Mouse (Mus musculus): ENCODE measurements at regions not wholly inside any gene's neighbourhood (a gene's known extent, or its start where the extent isn't known, plus 50 kb on each side); places are given as distances from the start of the nearest gene placed in this dataset.

DNA sequence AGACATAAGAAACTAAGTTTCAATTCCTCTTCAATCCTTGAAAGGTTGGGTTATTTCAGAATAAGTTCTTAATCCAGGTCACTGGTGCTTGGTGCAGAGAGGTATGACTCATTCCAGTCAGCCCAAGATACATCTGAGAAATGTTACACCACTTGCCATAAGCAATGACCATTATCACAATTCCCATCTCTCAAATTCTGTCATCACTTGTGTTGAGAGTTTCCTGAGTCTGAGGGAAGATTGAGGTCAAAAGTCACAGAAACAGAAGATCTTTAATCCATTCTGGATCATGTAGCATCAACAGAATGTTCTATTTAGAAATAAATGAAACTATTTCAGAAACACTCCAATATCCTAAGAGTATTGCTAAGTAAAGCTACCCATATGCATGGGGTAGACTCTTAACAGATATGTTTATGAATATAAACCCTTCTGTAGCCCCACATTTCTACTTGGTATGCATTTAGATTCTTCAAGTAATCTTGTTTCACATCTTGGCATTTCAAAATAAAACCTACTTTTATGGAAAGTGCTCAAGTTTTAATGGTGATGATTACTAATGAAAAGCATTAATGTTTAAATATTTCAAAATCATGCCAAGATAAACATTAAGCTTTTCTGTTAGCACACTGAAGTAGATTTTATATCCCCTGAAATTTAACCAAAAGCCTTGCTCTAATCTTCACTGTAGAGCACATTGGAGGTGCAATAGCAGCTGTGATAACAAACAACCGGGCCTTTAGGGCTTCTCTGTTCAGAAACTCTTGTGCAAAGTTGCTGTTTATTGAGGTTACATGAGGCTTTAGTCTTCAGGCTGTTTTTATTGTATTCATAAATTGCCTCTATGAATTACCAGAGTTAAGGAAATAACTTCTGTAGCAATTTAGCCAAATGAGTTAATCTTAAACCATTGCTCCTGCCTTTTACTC lies 701.2 kb upstream of the Impad1 start:
- Histone ChIP-seq H3K36me3 (no peaks in the 10 kb centered on the region), H3K4me1 (replicated peaks) (no peaks in the 10 kb centered on the region), H3K4me3 (replicated peaks) (no peak overlapping the region), H3K9me3 (no peaks in the 10 kb centered on the region), H3K4me2 (replicated peaks) (no peak overlapping the region), H3K9ac (no peak overlapping the region), H3K27ac (no peak overlapping the region), H3K27me3 (replicated peaks) (no peaks in the 10 kb centered on the region)
- 42% methylated on average over 1 of the region's 1 CpGs for WGBS
- ATAC-seq: peak; percentile 91

DNA sequence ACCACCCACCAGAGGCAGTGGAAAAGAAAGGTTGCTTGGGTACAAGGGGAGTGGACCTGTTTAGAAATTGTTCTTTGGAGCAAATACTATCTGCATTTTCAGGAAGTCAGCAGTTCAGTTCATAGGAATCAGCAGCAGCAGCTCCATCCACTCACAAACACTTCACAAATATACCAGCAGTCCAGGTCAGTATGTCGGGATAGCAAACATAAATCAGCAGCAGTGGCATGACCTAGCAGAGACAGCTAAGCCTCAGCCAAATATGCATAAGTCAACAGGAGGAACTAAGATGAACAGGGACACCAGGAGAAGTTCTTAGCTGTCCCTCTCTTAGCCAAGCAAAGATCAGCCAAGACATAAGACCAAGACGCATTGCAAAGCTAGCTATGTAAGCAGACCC lies 693.6 kb upstream of the Impad1 start:
- no peak overlapping the region for H3K4me2 ChIP-seq (replicated peaks)
- no peaks in the 10 kb centered on the region for H3K9me3 ChIP-seq
- 38% methylated on average over 2 of the region's 2 CpGs for WGBS
- no peak overlapping the region for H3K9ac ChIP-seq
- H3K27me3 ChIP-seq (replicated peaks): no peaks in the 10 kb centered on the region
- no peak for ATAC-seq
- H3K27ac ChIP-seq: no peak overlapping the region
- H3K4me1 ChIP-seq (replicated peaks): no peaks in the 10 kb centered on the region
- no peak overlapping the region for H3K4me3 ChIP-seq (replicated peaks)
- H3K36me3 ChIP-seq: no peaks in the 10 kb centered on the region

DNA sequence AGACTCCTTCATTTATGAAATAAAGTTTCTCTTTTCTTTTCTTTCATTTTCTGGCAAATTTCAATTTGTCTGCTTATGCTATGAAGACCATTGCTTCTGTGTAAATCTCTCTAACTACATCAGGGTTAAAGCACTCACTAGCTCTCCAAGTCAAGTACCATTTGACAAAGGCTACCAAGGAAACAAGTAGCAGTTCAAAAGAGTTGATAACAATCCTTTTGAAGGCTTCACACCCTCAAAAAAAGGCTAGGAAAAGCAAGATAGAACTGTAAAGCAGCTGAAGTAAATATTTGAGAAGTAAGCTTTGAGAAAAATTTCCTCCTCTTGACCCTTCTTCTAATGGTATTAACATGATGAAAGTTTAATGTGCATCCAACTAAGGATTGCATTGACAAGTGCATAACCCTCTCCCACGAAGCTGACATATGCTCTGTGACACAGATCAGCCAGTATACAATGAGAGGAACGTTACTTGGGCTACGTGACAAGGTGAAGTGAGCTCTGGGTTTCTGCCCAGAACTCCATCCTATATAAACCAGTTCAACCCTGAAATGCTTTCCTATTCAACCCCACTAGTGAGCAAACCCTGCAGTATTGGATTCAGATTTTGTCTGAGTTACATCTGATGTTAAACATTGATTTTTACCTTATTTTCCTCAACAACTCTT lies 678.9 kb upstream of the Impad1 start:
- H3K4me2 ChIP-seq (replicated peaks): no peak overlapping the region
- no peak overlapping the region for H3K9ac ChIP-seq
- H3K27ac ChIP-seq: no peak overlapping the region
- H3K4me3 ChIP-seq (replicated peaks): no peak overlapping the region
- ATAC-seq: no peak
- no peaks in the 10 kb centered on the region for H3K4me1 ChIP-seq (replicated peaks)
- H3K27me3 ChIP-seq (replicated peaks): no peaks in the 10 kb centered on the region
- H3K9me3 ChIP-seq: no peaks in the 10 kb centered on the region
- no peaks in the 10 kb centered on the region for H3K36me3 ChIP-seq
- 47% methylated on average over 3 of the region's 3 CpGs for WGBS

DNA sequence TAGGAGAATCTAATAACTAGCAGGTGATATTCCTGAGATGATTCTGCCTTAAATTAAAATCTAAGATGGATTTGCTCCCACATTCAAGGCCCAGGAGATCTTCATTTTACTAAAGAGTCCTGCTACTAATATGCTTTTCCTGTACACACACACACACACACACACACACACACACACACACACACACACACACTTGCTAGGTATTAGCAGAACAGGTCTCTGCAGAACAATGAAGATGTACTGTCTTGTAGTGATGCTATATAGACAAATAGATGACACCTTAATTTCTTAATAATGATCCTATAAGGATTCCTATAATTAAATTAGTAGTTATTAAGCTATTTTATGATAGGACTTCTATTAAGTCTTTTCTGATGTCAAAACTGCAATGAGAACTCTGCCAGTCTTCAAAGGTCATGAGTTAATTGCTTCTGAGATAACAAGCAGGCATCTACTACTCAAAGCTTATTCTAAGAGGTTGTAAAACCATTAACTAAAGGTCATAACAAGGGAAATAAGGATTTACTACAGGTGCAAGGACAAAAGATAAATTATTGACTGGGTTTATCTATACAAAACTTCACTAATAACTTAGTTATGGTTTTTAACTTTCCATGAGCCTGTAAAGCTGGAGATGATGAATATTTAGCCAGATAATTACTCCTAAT lies 666.0 kb upstream of the Impad1 start:
- Histone ChIP-seq H3K36me3 (no peaks in the 10 kb centered on the region), H3K4me3 (replicated peaks) (no peak overlapping the region), H3K27me3 (replicated peaks) (no peaks in the 10 kb centered on the region), H3K9me3 (no peaks in the 10 kb centered on the region), H3K4me2 (replicated peaks) (no peak overlapping the region), H3K9ac (no peak overlapping the region), H3K27ac (no peak overlapping the region), H3K4me1 (replicated peaks) (no peaks in the 10 kb centered on the region)
- peak; percentile 94 for ATAC-seq

DNA sequence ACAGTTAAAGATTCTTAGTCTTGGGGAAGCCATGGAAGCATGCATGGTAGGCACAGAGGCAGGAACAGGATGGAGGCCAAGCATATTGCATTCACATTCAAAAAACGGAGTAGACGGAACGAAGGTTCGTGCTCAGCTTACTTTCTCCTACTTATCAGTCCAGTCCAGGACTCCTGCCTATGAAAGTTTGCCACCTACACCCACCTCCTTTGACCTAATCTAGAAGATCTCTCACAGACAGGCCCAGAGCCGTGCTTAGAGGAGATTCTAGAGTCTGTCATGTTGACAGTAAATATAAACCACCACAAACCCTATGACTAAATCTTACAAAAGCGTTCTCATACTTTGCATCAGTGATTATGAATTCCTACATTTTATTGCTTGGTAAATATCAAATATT lies 657.3 kb upstream of the Impad1 start:
- no peaks in the 10 kb centered on the region for H3K36me3 ChIP-seq
- no peak overlapping the region for H3K4me3 ChIP-seq (replicated peaks)
- no peaks in the 10 kb centered on the region for H3K9me3 ChIP-seq
- H3K27me3 ChIP-seq (replicated peaks): no peaks in the 10 kb centered on the region
- no peak overlapping the region for H3K4me2 ChIP-seq (replicated peaks)
- H3K27ac ChIP-seq: no peak overlapping the region
- H3K9ac ChIP-seq: no peak overlapping the region
- no peaks in the 10 kb centered on the region for H3K4me1 ChIP-seq (replicated peaks)
- 85% methylated on average over 6 of the region's 6 CpGs for WGBS
- no peak for ATAC-seq

DNA sequence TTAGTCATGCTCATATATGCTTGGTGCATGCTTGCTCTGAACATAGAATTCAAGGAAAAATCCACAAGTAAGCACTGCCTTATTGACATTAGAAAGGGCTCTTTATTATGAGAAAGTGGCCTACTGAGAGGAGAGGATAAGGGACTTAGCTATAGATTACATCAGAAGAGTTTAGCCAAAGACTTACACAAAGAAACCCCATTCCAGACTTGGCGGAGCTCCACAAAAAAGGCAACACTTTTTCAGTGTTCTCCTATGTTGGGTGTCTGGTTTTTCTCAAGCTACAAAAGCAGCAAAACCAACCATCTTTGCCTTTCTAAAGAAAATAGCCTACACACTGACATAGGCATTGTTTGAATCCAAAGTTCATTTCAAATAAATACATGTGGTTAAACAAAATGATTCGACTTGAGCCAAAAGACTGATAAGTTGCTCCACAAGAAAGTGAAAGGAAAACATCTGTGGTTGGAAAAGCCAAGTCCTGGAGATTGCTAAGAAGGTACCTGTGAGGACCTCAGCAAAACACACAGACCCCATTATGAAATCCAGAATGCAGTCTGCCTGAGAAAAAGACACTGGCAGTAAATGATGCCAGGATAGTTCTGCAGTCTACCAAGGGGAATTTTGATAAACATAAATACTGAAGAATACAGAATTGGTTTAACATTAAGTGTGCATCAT lies 648.3 kb upstream of the Impad1 start:
- peak; percentile 61 for ATAC-seq

DNA sequence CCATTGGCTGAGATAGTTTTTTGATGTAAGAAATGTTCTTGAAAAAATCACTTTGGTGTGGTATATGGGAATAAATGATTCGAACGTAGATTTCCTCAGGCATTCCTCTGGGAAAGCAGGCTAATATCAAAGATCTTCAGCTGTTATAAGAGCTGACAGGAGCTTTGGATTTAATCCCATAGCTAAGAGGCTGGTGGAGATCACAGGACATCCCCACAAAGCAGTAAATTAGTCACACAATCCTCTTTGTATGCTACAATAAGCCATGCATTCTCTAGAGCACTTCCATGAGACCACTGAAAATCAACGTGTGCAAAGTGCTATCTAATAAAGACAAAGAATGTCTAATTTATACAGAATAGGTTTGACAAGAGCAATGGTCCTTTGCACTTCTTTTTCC lies 643.9 kb upstream of the Impad1 start:
- H3K27ac ChIP-seq: no peak overlapping the region
- H3K4me3 ChIP-seq (replicated peaks): no peak overlapping the region
- H3K9ac ChIP-seq: no peak overlapping the region
- H3K9me3 ChIP-seq: no peaks in the 10 kb centered on the region
- H3K4me2 ChIP-seq (replicated peaks): no peak overlapping the region
- no peaks in the 10 kb centered on the region for H3K36me3 ChIP-seq
- no peaks in the 10 kb centered on the region for H3K27me3 ChIP-seq (replicated peaks)
- WGBS: 46% methylated on average over 3 of the region's 3 CpGs
- ATAC-seq: peak; percentile 49; the same call in 1 of the 2 replicates
- H3K4me1 ChIP-seq (replicated peaks): no peaks in the 10 kb centered on the region

More for the DNA sequence above, 648.3 kb upstream of the Impad1 start:
- Histone ChIP-seq H3K9ac (no peak overlapping the region), H3K36me3 (no peaks in the 10 kb centered on the region), H3K9me3 (no peaks in the 10 kb centered on the region), H3K27ac (0 out of 2 replicates have a peak overlapping the region, but pooled peaks have one; percentile 4), H3K4me2 (replicated peaks) (no peak overlapping the region), H3K27me3 (replicated peaks) (no peaks in the 10 kb centered on the region), H3K4me1 (replicated peaks) (no peaks in the 10 kb centered on the region), H3K4me3 (replicated peaks) (no peak overlapping the region)
- WGBS: 24% methylated on average over 2 of the region's 2 CpGs

Data from intestine, embryonic 15.5 days (tissue).